Mouse (Mus musculus): ENCODE measurements around the gene Ncam1.
A peak's percentile ranks its signal among the peaks of the same experiment; 100 is the strongest.

Gene Ncam1

GRCm38 (mm10) chr9:49746176-49746575, 52.5 kb downstream of the Ncam1 start:
- no peak for DNase-seq

GRCm38 (mm10) chr9:49745696-49746095, 53.0 kb downstream of the Ncam1 start:
- no peak for DNase-seq

- no peak for DNase-seq
Measured at GRCm38 (mm10) chr9:49744286-49744685, 54.4 kb downstream of the Ncam1 start.

GRCm38 (mm10) chr9:49739935-49740334, 58.8 kb downstream of the Ncam1 start:
- no peak for DNase-seq

GRCm38 (mm10) chr9:49738546-49738945, 60.2 kb downstream of the Ncam1 start:
- DNase-seq, result no peak

GRCm38 (mm10) chr9:49737166-49737565, 61.6 kb downstream of the Ncam1 start:
- no peak for DNase-seq

- no peak for DNase-seq
Measured at GRCm38 (mm10) chr9:49734348-49735007, 64.2 kb downstream of the Ncam1 start.

- no peak for DNase-seq
Measured at GRCm38 (mm10) chr9:49733726-49734125, 65.0 kb downstream of the Ncam1 start.

GRCm38 (mm10) chr9:49729479-49729878, 69.2 kb downstream of the Ncam1 start:
- no peak for DNase-seq

GRCm38 (mm10) chr9:49728211-49728610, 70.5 kb downstream of the Ncam1 start:
- DNase-seq, result no peak

- no peak for DNase-seq
Measured at GRCm38 (mm10) chr9:49722765-49723164, 76.0 kb downstream of the Ncam1 start.

GRCm38 (mm10) chr9:49715121-49715520, 83.6 kb downstream of the Ncam1 start:
- peak; percentile 4 for DNase-seq

- no peak for DNase-seq
Measured at GRCm38 (mm10) chr9:49714091-49714490, 84.6 kb downstream of the Ncam1 start.

GRCm38 (mm10) chr9:49707646-49708045, 91.1 kb downstream of the Ncam1 start:
- DNase-seq, result no peak

GRCm38 (mm10) chr9:49704196-49704967, 94.3 kb downstream of the Ncam1 start:
- DNase-seq, result no peak

- no peak for DNase-seq
Measured at GRCm38 (mm10) chr9:49695371-49695770, 103.4 kb downstream of the Ncam1 start.

- no peak for DNase-seq
Measured at GRCm38 (mm10) chr9:49692791-49693190, 105.9 kb downstream of the Ncam1 start.

GRCm38 (mm10) chr9:49691344-49691743, 107.4 kb downstream of the Ncam1 start:
- no peak for DNase-seq

- no peak for DNase-seq
Measured at GRCm38 (mm10) chr9:49683566-49684273, 115.0 kb downstream of the Ncam1 start.

GRCm38 (mm10) chr9:49681848-49682469, 116.8 kb downstream of the Ncam1 start:
- no peak for DNase-seq

- DNase-seq, result no peak
Measured at GRCm38 (mm10) chr9:49679270-49679669, 119.5 kb downstream of the Ncam1 start.

- no peak for DNase-seq
Measured at GRCm38 (mm10) chr9:49675696-49676465, 122.8 kb downstream of the Ncam1 start.
